Mouse (Mus musculus) adrenal gland, postnatal 25 days (tissue): ENCODE data around the gene Il4ra. TPM values are rescaled to one million over a fixed set of nuclear protein-coding genes. Genes with fewer than 3 reads are reported as not detected.

ENCODE experiments used
- DNase-seq: peaks from one replicate; pipeline ENCODE4 v3.0.0; 2021; ENCODE audit warnings: mixed read lengths
- long read RNA-seq: library from polyadenylated mRNA; stranded (forward); transcript quantifications from one replicate; pipeline ENCODE4 v2.0.0, GENCODE M21; 2021
- total RNA-seq: library from RNA; stranded (reverse); gene quantifications from 2 replicates; pipeline ENCODE4 v1.2.3, GENCODE M21; 2021

The Il4ra gene
- 100 and 101 TPM in 2 replicates for total RNA-seq
- long read RNA-seq, full-length matches to known transcripts, result 33 of 83 reads
- long read RNA-seq, partial matches to known transcripts, result 28 of 83 reads
- long read RNA-seq, other reads (novel, unspliced or antisense), result 22 of 83 reads

GRCm38 (mm10) chr7:125551766-125552709, at the start of gene Il4ra:
TSS of gene Il4ra (plus strand) at chr7:125552120.
- peak; percentile 92 for DNase-seq

GRCm38 (mm10) chr7:125503374-125504092, 48.4 kb upstream of the Il4ra start:
- DNase-seq, result no peak

GRCm38 (mm10) chr7:125504618-125505017, 47.3 kb upstream of the Il4ra start:
- no peak for DNase-seq

GRCm38 (mm10) chr7:125505568-125505967, 46.4 kb upstream of the Il4ra start:
- DNase-seq, result no peak

- no peak for DNase-seq
Observed at GRCm38 (mm10) chr7:125507279-125507678, 44.6 kb upstream of the Il4ra start.

GRCm38 (mm10) chr7:125511432-125511831, 40.5 kb upstream of the Il4ra start:
- DNase-seq, result no peak

- no peak for DNase-seq
Observed at GRCm38 (mm10) chr7:125511852-125512251, 40.1 kb upstream of the Il4ra start.

- no peak for DNase-seq
Observed at GRCm38 (mm10) chr7:125515081-125515853, 36.7 kb upstream of the Il4ra start.

GRCm38 (mm10) chr7:125516723-125517122, 35.2 kb upstream of the Il4ra start:
- no peak for DNase-seq

- DNase-seq, result no peak
Observed at GRCm38 (mm10) chr7:125517470-125517869, 34.5 kb upstream of the Il4ra start.

- DNase-seq, result no peak
Observed at GRCm38 (mm10) chr7:125519715-125520114, 32.2 kb upstream of the Il4ra start.

GRCm38 (mm10) chr7:125523051-125523450, 28.9 kb upstream of the Il4ra start:
- peak; percentile 35 for DNase-seq

- no peak for DNase-seq
Observed at GRCm38 (mm10) chr7:125527186-125527585, 24.7 kb upstream of the Il4ra start.

GRCm38 (mm10) chr7:125527901-125528580, 23.9 kb upstream of the Il4ra start:
- DNase-seq, result no peak

GRCm38 (mm10) chr7:125539351-125539750, 12.6 kb upstream of the Il4ra start:
- no peak for DNase-seq

- no peak for DNase-seq
Observed at GRCm38 (mm10) chr7:125541026-125541425, 10.9 kb upstream of the Il4ra start.

GRCm38 (mm10) chr7:125541821-125542220, 10.1 kb upstream of the Il4ra start:
- DNase-seq, result no peak

GRCm38 (mm10) chr7:125542335-125543050, 9.4 kb upstream of the Il4ra start:
- DNase-seq, result no peak

- no peak for DNase-seq
Observed at GRCm38 (mm10) chr7:125543497-125543896, 8.4 kb upstream of the Il4ra start.

GRCm38 (mm10) chr7:125545331-125545730, 6.6 kb upstream of the Il4ra start:
- DNase-seq, result no peak

GRCm38 (mm10) chr7:125546727-125547126, 5.2 kb upstream of the Il4ra start:
- DNase-seq, result no peak
